Mouse (Mus musculus) layer of hippocampus, postnatal 14 days (tissue): ENCODE measurements at regions not wholly inside any gene's neighbourhood (a gene's known extent, or its start where the extent isn't known, plus 50 kb on each side); places are given as distances from the start of the nearest gene placed in this dataset.
A peak's percentile ranks its signal among the peaks of the same experiment; 100 is the strongest.

Source experiments
- DNase-seq, 2 experiments: peaks; one replicate each; pipeline ENCODE4 v3.0.0; 2021 to 2022; ENCODE audit warnings: low spot score in 2 of 2, mixed read lengths in 1 of 2

GRCm38 (mm10) chr8:18316488-18316887 lies 661.6 kb downstream of the Defb40 start:
- no peak for DNase-seq

GRCm38 (mm10) chr8:18311597-18311996 lies 666.5 kb downstream of the Defb40 start:
- no peak for DNase-seq

- no peak for DNase-seq
Observed at GRCm38 (mm10) chr8:18310927-18311326, 667.1 kb downstream of the Defb40 start.

GRCm38 (mm10) chr8:18287536-18288237 lies 690.4 kb downstream of the Defb40 start:
- DNase-seq: peak in 1 of 2 experiments; percentile 13

GRCm38 (mm10) chr8:18279932-18280331 lies 698.1 kb downstream of the Defb40 start:
- DNase-seq: peak in 1 of 2 experiments; percentile 42

- DNase-seq: peak; percentile 39 to 67
Observed at GRCm38 (mm10) chr8:18268301-18268700, 709.8 kb downstream of the Defb40 start.

GRCm38 (mm10) chr8:18258287-18258961 lies 719.6 kb downstream of the Defb40 start:
- DNase-seq: no peak

- no peak for DNase-seq
Observed at GRCm38 (mm10) chr8:18246299-18246698, 731.8 kb downstream of the Defb40 start.

- no peak for DNase-seq
Observed at GRCm38 (mm10) chr8:18217599-18217998, 760.5 kb downstream of the Defb40 start.

GRCm38 (mm10) chr8:18217192-18217591 lies 760.9 kb downstream of the Defb40 start:
- DNase-seq: no peak

GRCm38 (mm10) chr8:18216516-18216915 lies 761.5 kb downstream of the Defb40 start:
- DNase-seq: no peak

- DNase-seq: no peak
Observed at GRCm38 (mm10) chr8:18210067-18210466, 768.0 kb downstream of the Defb40 start.

- DNase-seq: no peak
Observed at GRCm38 (mm10) chr8:18208658-18209057, 769.4 kb downstream of the Defb40 start.

GRCm38 (mm10) chr8:18187486-18187885 lies 790.6 kb downstream of the Defb40 start:
- no peak for DNase-seq

- no peak for DNase-seq
Observed at GRCm38 (mm10) chr8:18175544-18176092, 802.4 kb downstream of the Defb40 start.

- DNase-seq: no peak
Observed at GRCm38 (mm10) chr8:18158619-18159018, 819.4 kb downstream of the Defb40 start.

- no peak for DNase-seq
Observed at GRCm38 (mm10) chr8:18115333-18116044, 862.6 kb downstream of the Defb40 start.

- no peak for DNase-seq
Observed at GRCm38 (mm10) chr8:18113262-18113661, 864.8 kb downstream of the Defb40 start.

- no peak for DNase-seq
Observed at GRCm38 (mm10) chr8:18109480-18109879, 868.6 kb downstream of the Defb40 start.

GRCm38 (mm10) chr8:18106827-18107226 lies 871.2 kb downstream of the Defb40 start:
- DNase-seq: no peak

GRCm38 (mm10) chr8:18065456-18065855 lies 912.6 kb downstream of the Defb40 start:
- no peak for DNase-seq

- DNase-seq: no peak
Observed at GRCm38 (mm10) chr8:18059526-18059925, 918.5 kb downstream of the Defb40 start.
